In the genomic region with DNA sequence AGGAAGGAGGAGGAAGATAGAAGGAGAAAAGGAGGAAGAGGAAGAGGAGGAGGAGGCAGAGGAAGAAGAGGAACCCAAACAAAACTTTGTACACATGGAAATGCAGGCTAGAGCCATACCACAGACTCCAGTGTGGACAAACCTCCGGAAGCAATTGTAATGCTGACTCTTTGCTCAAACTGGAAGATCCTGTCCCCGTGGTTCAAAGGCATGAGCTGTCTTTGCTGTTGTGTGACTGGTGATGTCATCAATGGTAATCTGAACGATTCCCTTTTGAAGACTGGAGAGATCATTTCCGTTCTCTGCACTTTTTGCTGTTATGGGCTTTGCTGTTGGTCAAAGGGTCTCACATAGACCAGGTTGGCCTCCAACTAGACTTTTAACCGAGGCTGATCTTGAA, we compare ENCODE assay signal across 27 mouse cellular contexts. TPM values are rescaled to one million over a fixed set of nuclear protein-coding genes. Genes with fewer than 3 reads are reported as not detected.
"Had no signal": no experiment of that assay in that cellular context is flagged by ENCODE, and none has a peak within 500 bp of the region (broad histone marks: within the 10 kb centered on the region; RNA-seq: fewer than 3 reads in every experiment).

No protein-coding gene starts in this region.

- H3K27me3 ChIP-seq: intestine, embryonic 15.5 days had no signal

- H3K27ac ChIP-seq: gastrocnemius, adult 2 months; heart, adult 2 months; heart, embryonic 13.5 days; heart, embryonic 15.5 days; hindbrain, embryonic 13.5 days; hindbrain, embryonic 15.5 days; hindbrain, postnatal 0 days; intestine, embryonic 15.5 days; layer of hippocampus, adult 2 months; left cerebral cortex, adult 2 months; limb, embryonic 10.5 days; limb, embryonic 12.5 days; liver, embryonic 12.5 days had no signal

- H3K9ac ChIP-seq: heart, embryonic 13.5 days; heart, embryonic 15.5 days; hindbrain, embryonic 13.5 days; hindbrain, embryonic 15.5 days; intestine, embryonic 15.5 days; limb, embryonic 12.5 days; liver, embryonic 12.5 days had no signal

- H3K4me3 ChIP-seq: gastrocnemius, adult 2 months; heart, adult 2 months; heart, embryonic 13.5 days; heart, embryonic 15.5 days; hindbrain, embryonic 13.5 days; hindbrain, embryonic 15.5 days; intestine, embryonic 15.5 days; layer of hippocampus, adult 2 months; left cerebral cortex, adult 2 months; limb, embryonic 10.5 days; limb, embryonic 12.5 days; liver, embryonic 12.5 days had no signal

- H3K9me3 ChIP-seq: heart, embryonic 13.5 days; heart, embryonic 15.5 days; hindbrain, embryonic 13.5 days; hindbrain, embryonic 15.5 days; intestine, embryonic 15.5 days; limb, embryonic 10.5 days; limb, embryonic 12.5 days; liver, embryonic 12.5 days had no signal

- ATAC-seq: hindbrain, postnatal 0 days; intestine, embryonic 15.5 days; intestine, postnatal 0 days; liver, embryonic 12.5 days had no signal

- H3K4me2 ChIP-seq: heart, embryonic 11.5 days; heart, embryonic 13.5 days; heart, embryonic 15.5 days; hindbrain, embryonic 13.5 days; hindbrain, embryonic 15.5 days; intestine, embryonic 15.5 days; limb, embryonic 12.5 days; liver, embryonic 12.5 days had no signal

- DNase-seq: gastrocnemius, adult 2 months; gastrocnemius, postnatal 10 days; gastrocnemius, postnatal 25 days; heart, adult 11 months; heart, adult 2 months; heart, postnatal 14 days; heart, postnatal 36 days; kidney, adult 18-20 months; kidney, adult 8-10 months; kidney, postnatal 10 days; kidney, postnatal 25 days; kidney, postnatal 4 days; liver had no signal

- H3K36me3 ChIP-seq: heart, embryonic 13.5 days; heart, embryonic 15.5 days; hindbrain, embryonic 13.5 days; hindbrain, embryonic 15.5 days; intestine, embryonic 15.5 days; limb, embryonic 10.5 days; limb, embryonic 12.5 days; liver, embryonic 12.5 days had no signal

RNA-seq across cellular contexts. Expression of gene Crb3, which starts 39.4 kb away (rescaled TPM):
- total RNA-seq: gastrocnemius, adult 2 months; heart, adult 2 months; hematopoietic stem cell, adult 5-6 weeks had no signal
